In the genomic region with DNA sequence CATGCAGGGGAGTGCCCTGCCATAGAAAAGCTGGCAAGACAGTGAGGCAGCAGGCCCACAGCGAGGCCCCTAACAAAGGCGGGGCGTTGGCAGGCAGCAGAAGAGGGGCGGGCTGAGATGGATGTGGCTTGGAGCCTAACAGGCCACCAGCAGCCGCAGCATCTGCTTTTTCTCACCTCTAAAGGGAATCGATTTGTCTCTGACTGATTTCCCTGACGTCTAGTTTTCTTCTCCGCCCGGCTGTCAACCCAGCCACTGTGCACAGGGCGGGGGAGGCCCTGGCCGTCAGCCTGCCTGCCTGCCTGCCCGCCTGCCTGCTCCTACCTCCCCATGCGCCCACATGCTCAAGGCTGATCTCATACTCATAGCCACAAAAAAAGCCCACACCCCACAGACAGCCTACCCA, we compare ENCODE assay signal across 7 mouse cellular contexts. TPM values are rescaled to one million over a fixed set of nuclear protein-coding genes. Genes with fewer than 3 reads are reported as not detected.
DNase-seq lines count a peak whose midpoint lies in the region; ATAC-seq lines count a peak whose summit lies in the region.

No protein-coding gene starts in this region.

- no peaks in the 10 kb centered on the region for H3K36me3 ChIP-seq in forebrain, embryonic 15.5 days
- no peaks in the 10 kb centered on the region for H3K36me3 ChIP-seq in limb, embryonic 12.5 days
- H3K36me3 ChIP-seq in neural tube, embryonic 12.5 days = no peaks in the 10 kb centered on the region

- H3K9me3 ChIP-seq in forebrain, embryonic 15.5 days = no peaks in the 10 kb centered on the region
- H3K9me3 ChIP-seq in limb, embryonic 12.5 days = no peaks in the 10 kb centered on the region
- no peaks in the 10 kb centered on the region for H3K9me3 ChIP-seq in neural tube, embryonic 12.5 days

- WGBS in forebrain, embryonic 15.5 days = 12% methylated on average over 13 of the region's 13 CpGs
- 39% methylated on average over 13 of the region's 13 CpGs for WGBS in limb, embryonic 12.5 days
- 35% methylated on average over 13 of the region's 13 CpGs for WGBS in neural tube, embryonic 12.5 days

- H3K4me2 ChIP-seq in forebrain, embryonic 15.5 days (replicated peaks) = no peak overlapping the region
- no peak overlapping the region for H3K4me2 ChIP-seq in limb, embryonic 12.5 days
- H3K4me2 ChIP-seq in neural tube, embryonic 12.5 days (replicated peaks) = no peak overlapping the region

- peak; percentile 14 for DNase-seq in NIH3T3 (ENCODE audit: low read depth)
- peak; percentile 35 for DNase-seq in cerebellum, adult 11 months
- peak; percentile 37 for DNase-seq in induced T-regulatory cell, adult 2 months (ENCODE audit: low read depth)
- DNase-seq in spleen, adult 18-20 months = no peak

- peaks cover 22% of the 10 kb centered on the region for H3K4me1 ChIP-seq in forebrain, embryonic 15.5 days
- H3K4me1 ChIP-seq in limb, embryonic 12.5 days (replicated peaks) = peaks cover 24% of the 10 kb centered on the region
- H3K4me1 ChIP-seq in neural tube, embryonic 12.5 days = peaks cover 19% of the 10 kb centered on the region

- no peaks in the 10 kb centered on the region for H3K27me3 ChIP-seq in forebrain, embryonic 15.5 days
- no peaks in the 10 kb centered on the region for H3K27me3 ChIP-seq in limb, embryonic 12.5 days
- no peaks in the 10 kb centered on the region for H3K27me3 ChIP-seq in neural tube, embryonic 12.5 days (replicated peaks)

- 0 out of 2 replicates have a peak overlapping the region, but pooled peaks have one; percentile 2 for H3K9ac ChIP-seq in forebrain, embryonic 15.5 days (replicated peaks)
- 0 out of 2 replicates have a peak overlapping the region, but pooled peaks have one; percentile 0 for H3K9ac ChIP-seq in limb, embryonic 12.5 days (replicated peaks)
- H3K9ac ChIP-seq in neural tube, embryonic 12.5 days = peak overlapping the region; percentile 27

- no peak overlapping the region for H3K4me3 ChIP-seq in forebrain, embryonic 15.5 days
- no peak overlapping the region for H3K4me3 ChIP-seq in limb, embryonic 12.5 days (replicated peaks)
- no peak overlapping the region for H3K4me3 ChIP-seq in neural tube, embryonic 12.5 days

- peak overlapping the region; percentile 92 for H3K27ac ChIP-seq in forebrain, embryonic 15.5 days (replicated peaks)
- H3K27ac ChIP-seq in limb, embryonic 12.5 days = no peak overlapping the region
- peak overlapping the region; percentile 39; the same call in 1 of the 2 replicates for H3K27ac ChIP-seq in neural tube, embryonic 12.5 days

- ATAC-seq in forebrain, embryonic 15.5 days (replicated peaks) = peak; percentile 94
- ATAC-seq in limb, embryonic 12.5 days (ENCODE audit: insufficient number of reproducible peaks, insufficient read depth, low FRiP score, low TSS enrichment, low read depth) = no peak
- peak; percentile 86 for ATAC-seq in neural tube, embryonic 12.5 days (ENCODE audit: low FRiP score, low read depth)

RNA-seq across cellular contexts. Expression of gene Zmiz1, which starts 37.4 kb away (rescaled TPM):
- 57.5 and 63.9 TPM in 2 replicates for polyA plus RNA-seq in forebrain, embryonic 15.5 days (2015; fragmentation: Nextera tagmentation; extraction: Ambion mirVana)
- 53.4 and 57.1 TPM in 2 replicates for polyA plus RNA-seq in limb, embryonic 12.5 days (2016; fragmentation: Nextera tagmentation; extraction: Ambion mirVana)
- 62.2 and 63.4 TPM in 2 replicates for polyA plus RNA-seq in neural tube, embryonic 12.5 days (2016; fragmentation: Nextera tagmentation; extraction: Ambion mirVana)

Comparison
In these comparisons a context has a peak if more than half of its experiments do, and no peak if none do; other contexts are left out.
1. DNase-seq: peak in NIH3T3 (single experiment), cerebellum, adult 11 months (single experiment) and induced T-regulatory cell, adult 2 months (single experiment); none in spleen, adult 18-20 months (0 of 2).
2. Peak in every context shown above with its lines, with median percentiles within 50 percentile points of each other: H3K9ac ChIP-seq.